In genomic region chr4:134416602-134417001, GRCm38 (mm10) we compare ENCODE assay signal across 11 mouse cellular contexts. TPM values are rescaled to one million over a fixed set of nuclear protein-coding genes. Genes with fewer than 3 reads are reported as not detected.
DNase-seq lines count a peak whose midpoint lies in the region; ATAC-seq and TF ChIP-seq lines count a peak whose summit lies in the region.
"Had no signal": no experiment of that assay in that cellular context is flagged by ENCODE, and none has a peak within 500 bp of the region (broad histone marks: within the 10 kb centered on the region; RNA-seq: fewer than 3 reads in every experiment).

No protein-coding gene starts in this region.

- no peaks in the 10 kb centered on the region for H3K9me3 ChIP-seq in heart, embryonic 13.5 days
- no peaks in the 10 kb centered on the region for H3K9me3 ChIP-seq in heart, embryonic 16.5 days (replicated peaks; ENCODE audit: control insufficient read depth, low read length)
- no peaks in the 10 kb centered on the region for H3K9me3 ChIP-seq in midbrain, embryonic 13.5 days
- H3K9me3 ChIP-seq: lung, embryonic 15.5 days had no signal

- H3K4me3 ChIP-seq in heart, embryonic 13.5 days: no peak overlapping the region
- no peak overlapping the region for H3K4me3 ChIP-seq in heart, embryonic 16.5 days (ENCODE audit: low read length)
- H3K4me3 ChIP-seq in midbrain, embryonic 13.5 days (replicated peaks): no peak overlapping the region
- H3K4me3 ChIP-seq in kidney, adult 2 months (ENCODE audit: insufficient read depth, low read depth, low read length): no peak overlapping the region
- H3K4me3 ChIP-seq: lung, embryonic 15.5 days had no signal

- no peaks in the 10 kb centered on the region for H3K27me3 ChIP-seq in heart, embryonic 13.5 days (replicated peaks)
- H3K27me3 ChIP-seq in heart, embryonic 16.5 days (ENCODE audit: control insufficient read depth, insufficient read depth, low read length): no peaks in the 10 kb centered on the region
- no peaks in the 10 kb centered on the region for H3K27me3 ChIP-seq in midbrain, embryonic 13.5 days
- H3K27me3 ChIP-seq in kidney, adult 2 months (replicated peaks; ENCODE audit: control insufficient read depth, insufficient read depth, low read length): no peaks in the 10 kb centered on the region
- H3K27me3 ChIP-seq: CH12.LX; lung, embryonic 15.5 days had no signal

- no peak for ATAC-seq in heart, embryonic 13.5 days (ENCODE audit: extremely low read depth, insufficient number of reproducible peaks, low FRiP score, low TSS enrichment)
- no peak for ATAC-seq in heart, embryonic 16.5 days (replicated peaks; ENCODE audit: extremely low read depth, insufficient read depth, low FRiP score)
- ATAC-seq in midbrain, embryonic 13.5 days: no peak

- TF ChIP-seq POLR2A in kidney, adult 2 months (IDR thresholded peaks at IDR 0.05; ENCODE audit: low read depth, low read length): no peak

- no peak for DNase-seq in heart, postnatal 4 days
- DNase-seq in brain, adult 2 months (ENCODE audit: low read depth, low spot score): peak; percentile 89
- no peak for DNase-seq in lung, adult 18-20 months
- no peak for DNase-seq in kidney, adult 2 months
- DNase-seq in urinary bladder, adult 18-20 months (ENCODE audit: low spot score in 2 of 2): no peak

- TF ChIP-seq CTCF in kidney, adult 2 months (conservative IDR thresholded peaks at IDR 0.05; ENCODE audit: insufficient read depth, insufficient read length, low read depth, low read length): no peak

- H3K9ac ChIP-seq in heart, embryonic 13.5 days: peak overlapping the region; percentile 60
- H3K9ac ChIP-seq in heart, embryonic 16.5 days (ENCODE audit: low read length): peak overlapping the region; percentile 42
- no peak overlapping the region for H3K9ac ChIP-seq in midbrain, embryonic 13.5 days (replicated peaks)
- H3K9ac ChIP-seq: lung, embryonic 15.5 days had no signal

- peaks cover 60% of the 10 kb centered on the region for H3K36me3 ChIP-seq in heart, embryonic 13.5 days
- H3K36me3 ChIP-seq in heart, embryonic 16.5 days (ENCODE audit: control insufficient read depth, insufficient read depth): peaks cover 9% of the 10 kb centered on the region
- peaks cover 17% of the 10 kb centered on the region for H3K36me3 ChIP-seq in midbrain, embryonic 13.5 days
- H3K36me3 ChIP-seq in kidney, adult 2 months (ENCODE audit: control insufficient read depth, insufficient read depth, low read length): peaks cover 2% of the 10 kb centered on the region

- 57% methylated on average over 15 of the region's 15 CpGs for WGBS in heart, embryonic 13.5 days
- WGBS in heart, embryonic 16.5 days: 51% methylated on average over 15 of the region's 15 CpGs
- WGBS in midbrain, embryonic 13.5 days: 64% methylated on average over 15 of the region's 15 CpGs
- 85% methylated on average over 15 of the region's 15 CpGs for WGBS in kidney, adult 2 months

- peaks cover 21% of the 10 kb centered on the region for H3K4me1 ChIP-seq in heart, embryonic 13.5 days
- H3K4me1 ChIP-seq in heart, embryonic 16.5 days (ENCODE audit: control insufficient read depth, insufficient read depth, low read length): peaks cover 8% of the 10 kb centered on the region
- H3K4me1 ChIP-seq in midbrain, embryonic 13.5 days (replicated peaks): peaks cover 9% of the 10 kb centered on the region
- H3K4me1 ChIP-seq in kidney, adult 2 months (ENCODE audit: control insufficient read depth, insufficient read depth, low read length): no peaks in the 10 kb centered on the region
- H3K4me1 ChIP-seq: lung, embryonic 15.5 days had no signal

- H3K27ac ChIP-seq in heart, embryonic 13.5 days (replicated peaks): 0 out of 2 replicates have a peak overlapping the region, but pooled peaks have one; percentile 28
- H3K27ac ChIP-seq in heart, embryonic 16.5 days (ENCODE audit: low read length): peak overlapping the region; percentile 38; the same call in 1 of the 2 replicates
- peak overlapping the region; percentile 55 for H3K27ac ChIP-seq in midbrain, embryonic 13.5 days
- no peak overlapping the region for H3K27ac ChIP-seq in kidney, adult 2 months (ENCODE audit: insufficient read depth, low read depth, low read length)
- H3K27ac ChIP-seq: lung, embryonic 15.5 days had no signal

- peak overlapping the region; percentile 3; the same call in 1 of the 2 replicates for H3K4me2 ChIP-seq in heart, embryonic 13.5 days
- peak overlapping the region; percentile 40; the same call in 1 of the 2 replicates for H3K4me2 ChIP-seq in heart, embryonic 16.5 days (ENCODE audit: low read depth, low read length)
- no peak overlapping the region for H3K4me2 ChIP-seq in midbrain, embryonic 13.5 days (replicated peaks)
- H3K4me2 ChIP-seq: lung, embryonic 15.5 days had no signal

RNA-seq across cellular contexts. Expression of gene Pafah2, which starts 20.5 kb away (rescaled TPM):
- 9.0 and 9.9 TPM in 2 replicates for polyA plus RNA-seq in heart, embryonic 13.5 days (2015; fragmentation: Nextera tagmentation; extraction: Ambion mirVana)
- total RNA-seq in heart, postnatal 4 days (2021): 1 to 10 TPM; 8.6 to 8.9 TPM
- polyA plus RNA-seq in heart, embryonic 16.5 days (2015; fragmentation: Nextera tagmentation; extraction: Ambion mirVana): 9.6 and 10.5 TPM in 2 replicates
- 6.4 and 6.6 TPM in 2 replicates for polyA plus RNA-seq in midbrain, embryonic 13.5 days (2015; fragmentation: Nextera tagmentation; extraction: Ambion mirVana)
- 96.9 and 102 TPM in 2 replicates for polyA plus RNA-seq in kidney, adult 2 months (2012; rRNA removed)

RNA-seq across cellular contexts. Expression of gene Extl1, which starts 33.0 kb away (rescaled TPM):
- 2.7 and 3.3 TPM in 2 replicates for polyA plus RNA-seq in heart, embryonic 13.5 days (2015; fragmentation: Nextera tagmentation; extraction: Ambion mirVana)
- 1 to 10 TPM; 2.7 to 2.9 TPM for total RNA-seq in heart, postnatal 4 days (2021)
- polyA plus RNA-seq in heart, embryonic 16.5 days (2015; fragmentation: Nextera tagmentation; extraction: Ambion mirVana): 2.6 and 2.8 TPM in 2 replicates
- 0.16 and 0.40 TPM in 2 replicates for polyA plus RNA-seq in midbrain, embryonic 13.5 days (2015; fragmentation: Nextera tagmentation; extraction: Ambion mirVana)
- polyA plus RNA-seq in kidney, adult 2 months (2012; rRNA removed): 1.1 and 1.3 TPM in 2 replicates
- total RNA-seq: monocyte, adult 5-6 weeks had no signal

RNA-seq across cellular contexts. Expression of gene Stmn1, which starts 51.5 kb away (rescaled TPM):
- 988 and 1,051 TPM in 2 replicates for polyA plus RNA-seq in heart, embryonic 13.5 days (2015; fragmentation: Nextera tagmentation; extraction: Ambion mirVana)
- 100 to 1,000 TPM; 312 to 327 TPM for total RNA-seq in heart, postnatal 4 days (2021)
- polyA plus RNA-seq in heart, embryonic 16.5 days (2015; fragmentation: Nextera tagmentation; extraction: Ambion mirVana): 936 and 979 TPM in 2 replicates
- 7,568 and 8,132 TPM in 2 replicates for polyA plus RNA-seq in midbrain, embryonic 13.5 days (2015; fragmentation: Nextera tagmentation; extraction: Ambion mirVana)
- 9.8 and 24.9 TPM in 2 replicates for polyA plus RNA-seq in kidney, adult 2 months (2012; rRNA removed)

Comparison
In these comparisons a context has a peak if more than half of its experiments do, and no peak if none do; other contexts are left out.
1. RNA of gene Stmn1, which starts 51.5 kb away (polyA plus RNA-seq): 7,568 to 8,132 TPM in midbrain, embryonic 13.5 days, 988 to 1,051 TPM in heart, embryonic 13.5 days and 936 to 979 TPM in heart, embryonic 16.5 days; 9.8 to 24.9 TPM in kidney, adult 2 months; every median in the first group is over 10 times any median in the second.